Mouse (Mus musculus) G1E (cell line): ENCODE data around the gene Dus2. TPM values are rescaled to one million over a fixed set of nuclear protein-coding genes. Genes with fewer than 3 reads are reported as not detected.

Experiments used
- ATAC-seq: 2 replicates; pipeline ENCODE4 v1.8.0; 2016; ENCODE audit warnings: mild to moderate bottlenecking; ENCODE audit not compliant: insufficient number of reproducible peaks, poor library complexity, low FRiP score, severe bottlenecking; ENCODE audit errors: extremely low read depth
- DNase-seq: peaks from one replicate; pipeline ENCODE4 v3.0.0; 2012; ENCODE audit warnings: low spot score
- H3K27me3 ChIP-seq: 2 replicates; pipeline ENCODE4 v1.6.1; 2012; ENCODE audit warnings: mild to moderate bottlenecking, low read length, inconsistent platforms; ENCODE audit not compliant: insufficient read depth
- H3K36me3 ChIP-seq: replicated peaks from 2 replicates; pipeline ENCODE3; 2012; ENCODE audit warnings: mild to moderate bottlenecking, inconsistent platforms
- H3K4me1 ChIP-seq: 2 replicates; pipeline ENCODE4 v1.6.1; 2012; ENCODE audit warnings: low read depth, low read length, inconsistent platforms, mixed read lengths; ENCODE audit not compliant: insufficient read depth
- H3K4me3 ChIP-seq: 2 replicates; pipeline ENCODE4 v1.5.1; 2012; ENCODE audit warnings: low read depth, mild to moderate bottlenecking, inconsistent platforms, low read length, moderate library complexity, mixed read lengths
- H3K9me3 ChIP-seq: replicated peaks from 2 replicates; pipeline ENCODE4 v1.6.1; 2012; ENCODE audit warnings: inconsistent platforms
- CTCF ChIP-seq: IDR thresholded peaks from 2 replicates; pipeline ENCODE4 v1.5.1; 2012; ENCODE audit warnings: low read depth, low read length, inconsistent platforms, mixed read lengths
- GATA1 ChIP-seq: IDR thresholded peaks from 2 replicates; pipeline ENCODE4 v1.6.1; 2012; ENCODE audit warnings: borderline replicate concordance, low read length, inconsistent platforms, mixed read lengths
- GATA2 ChIP-seq: IDR thresholded peaks from 2 replicates; pipeline ENCODE4 v1.6.1; 2012; ENCODE audit warnings: low read depth, low read length, inconsistent platforms, borderline replicate concordance
- POLR2AphosphoS5 ChIP-seq: IDR thresholded peaks from 2 replicates; pipeline ENCODE4 v1.6.1; 2012; ENCODE audit warnings: low read depth, low read length, inconsistent platforms; ENCODE audit not compliant: insufficient replicate concordance
- TAL1 ChIP-seq: conservative IDR thresholded peaks from 2 replicates; pipeline ENCODE4 v1.6.1; 2012; ENCODE audit warnings: low read depth, low read length, inconsistent platforms, mixed read lengths
- polyA plus RNA-seq: library from polyadenylated mRNA; stranded (reverse); fragments of >175 nt; gene quantifications from 2 replicates; pipeline ENCODE4 v1.2.3, GENCODE M21; 2012
- total RNA-seq, 2 experiments: library from RNA; stranded (forward) in 1 of 2; stranded (reverse) in 1 of 2; fragments of 200-1000 nt in 1 of 2; fragments of >200 nt in 1 of 2; fragmentation: Nextera tagmentation in 1 of 2; gene quantifications; 2 replicates each; pipeline ENCODE4 v1.2.3; 2014 to 2017

Gene Dus2
- total and polyA plus RNA-seq, 3 experiments, result 3.9 to 21.7 (median 14.2) TPM

GRCm38 (mm10) chr8:106076612-106077011 lies 85.5 kb downstream of the Dus2 start:
- peaks cover 42% of the 10 kb centered on the region for H3K36me3 ChIP-seq
- no peaks in the 10 kb centered on the region for H3K27me3 ChIP-seq
- TF ChIP-seq POLR2AphosphoS5, result no peak
- no peak for TF ChIP-seq TAL1
- TF ChIP-seq GATA2, result no peak
- TF ChIP-seq CTCF, result no peak
- no peak for TF ChIP-seq GATA1
- no peaks in the 10 kb centered on the region; the same call in 1 of the 2 replicates for H3K9me3 ChIP-seq
- ATAC-seq (no peak), DNase-seq (no peak)
- H3K4me1 ChIP-seq, result peaks cover 4% of the 10 kb centered on the region
- no peak overlapping the region for H3K4me3 ChIP-seq

GRCm38 (mm10) chr8:106077452-106078067 lies 86.4 kb downstream of the Dus2 start:
- DNase-seq (no peak), ATAC-seq (no peak)
- Histone ChIP-seq H3K36me3 (peaks cover 46% of the 10 kb centered on the region), H3K27me3 (no peaks in the 10 kb centered on the region), H3K9me3 (no peaks in the 10 kb centered on the region; the same call in 1 of the 2 replicates), H3K4me3 (no peak overlapping the region), H3K4me1 (peaks cover 4% of the 10 kb centered on the region)
- TF ChIP-seq TAL1, result no peak
- TF ChIP-seq GATA1, result no peak
- no peak for TF ChIP-seq GATA2
- no peak for TF ChIP-seq CTCF
- no peak for TF ChIP-seq POLR2AphosphoS5

GRCm38 (mm10) chr8:106102321-106102720 lies 111.2 kb downstream of the Dus2 start:
- no peaks in the 10 kb centered on the region for H3K4me1 ChIP-seq
- DNase-seq (no peak), ATAC-seq (no peak)
- no peak overlapping the region for H3K4me3 ChIP-seq
- H3K27me3 ChIP-seq, result no peaks in the 10 kb centered on the region
- no peaks in the 10 kb centered on the region for H3K9me3 ChIP-seq
- TF ChIP-seq POLR2AphosphoS5 (no peak), TAL1 (no peak), GATA1 (no peak), GATA2 (no peak), CTCF (no peak)
- H3K36me3 ChIP-seq, result peaks cover 67% of the 10 kb centered on the region

Other genes with a start within 250 kb of the Dus2 start
Only the 20 nearest of the 22 such genes appear.
- gene Ranbp10, start 164.0 kb upstream of the Dus2 start, total RNA-seq (2014; fragmentation: Nextera tagmentation), result 35.6 and 114 TPM in 2 replicates
- gene Ranbp10, start 164.0 kb upstream of the Dus2 start, total RNA-seq (2017), result 12.5 and 14.3 TPM in 2 replicates
- gene Ranbp10, start 164.0 kb upstream of the Dus2 start, polyA plus RNA-seq, result 22.1 and 29.3 TPM in 2 replicates
- gene Tsnaxip1, start 163.6 kb upstream of the Dus2 start, total RNA-seq (2014; fragmentation: Nextera tagmentation), result not detected in 2 replicates
- 0.06 and 0.16 TPM in 2 replicates for gene Tsnaxip1, start 163.6 kb upstream of the Dus2 start, total RNA-seq (2017)
- gene Tsnaxip1, start 163.6 kb upstream of the Dus2 start, polyA plus RNA-seq, result not detected in 2 replicates
- gene Cenpt, start 138.1 kb upstream of the Dus2 start, total RNA-seq (2014; fragmentation: Nextera tagmentation), result 25.2 and 31.4 TPM in 2 replicates
- 14.4 and 14.6 TPM in 2 replicates for gene Cenpt, start 138.1 kb upstream of the Dus2 start, total RNA-seq (2017)
- gene Cenpt, start 138.1 kb upstream of the Dus2 start, polyA plus RNA-seq, result 12.7 and 12.9 TPM in 2 replicates
- 18.1 and 22.5 TPM in 2 replicates for gene Thap11, start 136.2 kb upstream of the Dus2 start, total RNA-seq (2014; fragmentation: Nextera tagmentation)
- 35.8 and 42.5 TPM in 2 replicates for gene Thap11, start 136.2 kb upstream of the Dus2 start, total RNA-seq (2017)
- gene Thap11, start 136.2 kb upstream of the Dus2 start, polyA plus RNA-seq, result 31.7 and 34.2 TPM in 2 replicates
- gene Nutf2, start 130.8 kb upstream of the Dus2 start, total RNA-seq (2014; fragmentation: Nextera tagmentation), result 378 and 465 TPM in 2 replicates
- gene Nutf2, start 130.8 kb upstream of the Dus2 start, total RNA-seq (2017), result 87.1 and 116 TPM in 2 replicates
- gene Nutf2, start 130.8 kb upstream of the Dus2 start, polyA plus RNA-seq, result 284 and 322 TPM in 2 replicates
- gene Edc4, start 110.5 kb upstream of the Dus2 start, total RNA-seq (2014; fragmentation: Nextera tagmentation), result 32.7 and 53.4 TPM in 2 replicates
- gene Edc4, start 110.5 kb upstream of the Dus2 start, total RNA-seq (2017), result 39.7 and 43.0 TPM in 2 replicates
- gene Edc4, start 110.5 kb upstream of the Dus2 start, polyA plus RNA-seq, result 27.4 and 29.7 TPM in 2 replicates
- gene Nrn1l, start 97.8 kb upstream of the Dus2 start, total RNA-seq (2014; fragmentation: Nextera tagmentation), result not detected in 2 replicates
- gene Nrn1l, start 97.8 kb upstream of the Dus2 start, total RNA-seq (2017), result 0.38 TPM in 1 of 2 replicates, not detected in the other
- gene Nrn1l, start 97.8 kb upstream of the Dus2 start, polyA plus RNA-seq, result 1.5 and 1.8 TPM in 2 replicates
- gene Pskh1, start 90.9 kb upstream of the Dus2 start, total RNA-seq (2014; fragmentation: Nextera tagmentation), result 26.1 and 32.1 TPM in 2 replicates
- 21.3 and 22.7 TPM in 2 replicates for gene Pskh1, start 90.9 kb upstream of the Dus2 start, total RNA-seq (2017)
- gene Pskh1, start 90.9 kb upstream of the Dus2 start, polyA plus RNA-seq, result 13.1 and 19.5 TPM in 2 replicates
- gene Ctrl, start 57.5 kb upstream of the Dus2 start, total RNA-seq (2014; fragmentation: Nextera tagmentation), result not detected in 2 replicates
- 0.38 and 1.1 TPM in 2 replicates for gene Ctrl, start 57.5 kb upstream of the Dus2 start, total RNA-seq (2017)
- gene Ctrl, start 57.5 kb upstream of the Dus2 start, polyA plus RNA-seq, result 0.14 TPM in 1 of 2 replicates, not detected in the other
- 14.4 and 16.3 TPM in 2 replicates for gene Psmb10, start 52.9 kb upstream of the Dus2 start, total RNA-seq (2014; fragmentation: Nextera tagmentation)
- gene Psmb10, start 52.9 kb upstream of the Dus2 start, total RNA-seq (2017), result 15.3 and 19.7 TPM in 2 replicates
- 125 and 148 TPM in 2 replicates for gene Psmb10, start 52.9 kb upstream of the Dus2 start, polyA plus RNA-seq
- gene Lcat, start 48.0 kb upstream of the Dus2 start, total RNA-seq (2014; fragmentation: Nextera tagmentation), result 0.92 TPM in 1 of 2 replicates, not detected in the other
- gene Lcat, start 48.0 kb upstream of the Dus2 start, total RNA-seq (2017), result 0.17 and 0.22 TPM in 2 replicates
- 0.29 and 0.40 TPM in 2 replicates for gene Lcat, start 48.0 kb upstream of the Dus2 start, polyA plus RNA-seq
- 3.7 and 4.4 TPM in 2 replicates for gene Slc12a4, start 25.2 kb upstream of the Dus2 start, total RNA-seq (2014; fragmentation: Nextera tagmentation)
- 6.6 and 7.2 TPM in 2 replicates for gene Slc12a4, start 25.2 kb upstream of the Dus2 start, total RNA-seq (2017)
- gene Slc12a4, start 25.2 kb upstream of the Dus2 start, polyA plus RNA-seq, result 7.4 and 8.7 TPM in 2 replicates
- not detected in 2 replicates for gene Dpep3, start 11.9 kb upstream of the Dus2 start, total RNA-seq (2014; fragmentation: Nextera tagmentation)
- 0.05 TPM in 1 of 2 replicates, not detected in the other for gene Dpep3, start 11.9 kb upstream of the Dus2 start, total RNA-seq (2017)
- gene Dpep3, start 11.9 kb upstream of the Dus2 start, polyA plus RNA-seq, result not detected in 2 replicates
- not detected in 2 replicates for gene Dpep2nb, start 14.6 kb downstream of the Dus2 start, total RNA-seq (2014; fragmentation: Nextera tagmentation)
- gene Dpep2nb, start 14.6 kb downstream of the Dus2 start, total RNA-seq (2017), result 0.16 TPM in 1 of 2 replicates, not detected in the other
- gene Dpep2nb, start 14.6 kb downstream of the Dus2 start, polyA plus RNA-seq, result not detected in 2 replicates
- gene Ddx28, start 20.5 kb downstream of the Dus2 start, total RNA-seq (2014; fragmentation: Nextera tagmentation), result 9.9 TPM in 2 replicates
- 18.6 and 19.4 TPM in 2 replicates for gene Ddx28, start 20.5 kb downstream of the Dus2 start, total RNA-seq (2017)
- 22.6 and 26.0 TPM in 2 replicates for gene Ddx28, start 20.5 kb downstream of the Dus2 start, polyA plus RNA-seq
- gene Nfatc3, start 67.5 kb downstream of the Dus2 start, total RNA-seq (2014; fragmentation: Nextera tagmentation), result 189 and 192 TPM in 2 replicates
- gene Nfatc3, start 67.5 kb downstream of the Dus2 start, total RNA-seq (2017), result 29.6 and 31.0 TPM in 2 replicates
- 13.0 and 15.0 TPM in 2 replicates for gene Nfatc3, start 67.5 kb downstream of the Dus2 start, polyA plus RNA-seq
- not detected in 2 replicates for gene Esrp2, start 145.6 kb downstream of the Dus2 start, total RNA-seq (2014; fragmentation: Nextera tagmentation)
- 0.06 TPM in 1 of 2 replicates, not detected in the other for gene Esrp2, start 145.6 kb downstream of the Dus2 start, total RNA-seq (2017)
- not detected in 2 replicates for gene Esrp2, start 145.6 kb downstream of the Dus2 start, polyA plus RNA-seq
- 0.83 TPM in 1 of 2 replicates, not detected in the other for gene Pla2g15, start 159.1 kb downstream of the Dus2 start, total RNA-seq (2014; fragmentation: Nextera tagmentation)
- gene Pla2g15, start 159.1 kb downstream of the Dus2 start, total RNA-seq (2017), result 0.55 and 1.5 TPM in 2 replicates
- 0.29 and 0.39 TPM in 2 replicates for gene Pla2g15, start 159.1 kb downstream of the Dus2 start, polyA plus RNA-seq
- gene Slc7a6, start 177.5 kb downstream of the Dus2 start, total RNA-seq (2014; fragmentation: Nextera tagmentation), result 6.6 and 7.1 TPM in 2 replicates
- 4.1 TPM in 2 replicates for gene Slc7a6, start 177.5 kb downstream of the Dus2 start, total RNA-seq (2017)
- 1.0 and 1.3 TPM in 2 replicates for gene Slc7a6, start 177.5 kb downstream of the Dus2 start, polyA plus RNA-seq
- gene Slc7a6os, start 219.6 kb downstream of the Dus2 start, total RNA-seq (2014; fragmentation: Nextera tagmentation), result 32.7 and 36.3 TPM in 2 replicates
- gene Slc7a6os, start 219.6 kb downstream of the Dus2 start, total RNA-seq (2017), result 41.0 and 45.6 TPM in 2 replicates
- gene Slc7a6os, start 219.6 kb downstream of the Dus2 start, polyA plus RNA-seq, result 24.1 and 25.6 TPM in 2 replicates